Mouse (Mus musculus) limb, embryonic 14.5 days (tissue): ENCODE data around the gene Rasa3. TPM values are rescaled to one million over a fixed set of nuclear protein-coding genes. Genes with fewer than 3 reads are reported as not detected.
A peak's percentile ranks its signal among the peaks of the same experiment; 100 is the strongest.

Source experiments
- ATAC-seq: fragments of 200-750 bp; cut with Nextera tagmentation; 2 replicates; pipeline ENCODE4 v1.8.0; 2017; ENCODE audit warnings: low read depth, moderate number of reproducible peaks, moderate TSS enrichment; ENCODE audit not compliant: low FRiP score
- DNase-seq: peaks from one replicate; pipeline ENCODE4 v3.0.0-alpha.2; 2015; ENCODE audit warnings: low spot score
- H3K27ac ChIP-seq: fragments of 300-500 bp; sonication (generic); replicated peaks from 2 replicates; pipeline ENCODE4 v1.5.1; 2014; ENCODE audit warnings: low read depth, mild to moderate bottlenecking, low read length, moderate library complexity, mixed read lengths
- H3K27me3 ChIP-seq: fragments of 300-500 bp; sonication (generic); 2 replicates; pipeline ENCODE4 v1.6.1; 2014; ENCODE audit warnings: low read length, mixed read lengths; ENCODE audit not compliant: control insufficient read depth, insufficient read depth
- H3K36me3 ChIP-seq: fragments of 300-500 bp; sonication (generic); 2 replicates; pipeline ENCODE4 v1.6.1; 2014; ENCODE audit warnings: mild to moderate bottlenecking, low read length, moderate library complexity, mixed read lengths; ENCODE audit not compliant: control insufficient read depth, insufficient read depth
- H3K4me1 ChIP-seq: fragments of 300-500 bp; sonication (generic); 2 replicates; pipeline ENCODE4 v1.6.1; 2014; ENCODE audit warnings: antibody characterized with exemption, low read length, mixed read lengths; ENCODE audit not compliant: control insufficient read depth, insufficient read depth
- H3K4me2 ChIP-seq: fragments of 300-500 bp; sonication (generic); replicated peaks from 2 replicates; pipeline ENCODE4 v1.6.1; 2014; ENCODE audit warnings: low read depth, mild to moderate bottlenecking, low read length, moderate library complexity; ENCODE audit not compliant: severe bottlenecking
- H3K4me3 ChIP-seq: fragments of 300-500 bp; sonication (generic); replicated peaks from 2 replicates; pipeline ENCODE4 v1.5.1; 2014; ENCODE audit warnings: low read length
- H3K9ac ChIP-seq: fragments of 300-500 bp; sonication (generic); 2 replicates; pipeline ENCODE4 v1.6.1; 2014; ENCODE audit warnings: mild to moderate bottlenecking, low read depth, low read length, moderate library complexity; ENCODE audit not compliant: severe bottlenecking
- H3K9me3 ChIP-seq: fragments of 300-500 bp; sonication (generic); 2 replicates; pipeline ENCODE4 v1.6.1; 2016; ENCODE audit warnings: low read length; ENCODE audit not compliant: control insufficient read depth
- POLR2A ChIP-seq: fragments of 200-500 bp; IDR thresholded peaks from 2 replicates; pipeline ENCODE4 v1.8.0; 2012; ENCODE audit warnings: inconsistent platforms, mild to moderate bottlenecking, moderate library complexity, borderline replicate concordance; ENCODE audit not compliant: insufficient read depth, insufficient read length; ENCODE audit errors: extremely low read depth
- WGBS: fragments of 180-500 bp; shearing (Covaris S2); extraction: QIAGEN DNeasy Blood & Tissue Kit; methylation state at CpG from one replicate; pipeline ENCODE4 v1.1.7; 2014; 5-methylcytosine and 5-hydroxymethylcytosine counted together
- polyA plus RNA-seq, 2 experiments: library from polyadenylated mRNA; depleted of rRNA in 1 of 2; stranded (reverse) in 1 of 2; unstranded in 1 of 2; fragments of >200 nt; fragmentation: Nextera tagmentation in 1 of 2; extraction: Ambion mirVana in 1 of 2; gene quantifications; 2 replicates each; pipeline versions ENCODE4 v1.2.1 to v1.2.3; 2012 to 2014

Rasa3 gene
- polyA plus RNA-seq, 2 experiments = 30.8 to 31.6 TPM

GRCm38 (mm10) chr8:13601166-13601565, 76.2 kb downstream of the Rasa3 start:
- TF ChIP-seq POLR2A = no peak
- no peaks in the 10 kb centered on the region for H3K4me1 ChIP-seq
- H3K9ac ChIP-seq = no peak overlapping the region
- peaks cover 22% of the 10 kb centered on the region for H3K36me3 ChIP-seq
- WGBS = 82% methylated on average over 11 of the region's 11 CpGs
- no peaks in the 10 kb centered on the region for H3K27me3 ChIP-seq
- no peak overlapping the region for H3K4me3 ChIP-seq
- H3K27ac ChIP-seq = no peak overlapping the region
- no peaks in the 10 kb centered on the region for H3K9me3 ChIP-seq
- no peak overlapping the region for H3K4me2 ChIP-seq
- ATAC-seq (no peak), DNase-seq (no peak)

DNA sequence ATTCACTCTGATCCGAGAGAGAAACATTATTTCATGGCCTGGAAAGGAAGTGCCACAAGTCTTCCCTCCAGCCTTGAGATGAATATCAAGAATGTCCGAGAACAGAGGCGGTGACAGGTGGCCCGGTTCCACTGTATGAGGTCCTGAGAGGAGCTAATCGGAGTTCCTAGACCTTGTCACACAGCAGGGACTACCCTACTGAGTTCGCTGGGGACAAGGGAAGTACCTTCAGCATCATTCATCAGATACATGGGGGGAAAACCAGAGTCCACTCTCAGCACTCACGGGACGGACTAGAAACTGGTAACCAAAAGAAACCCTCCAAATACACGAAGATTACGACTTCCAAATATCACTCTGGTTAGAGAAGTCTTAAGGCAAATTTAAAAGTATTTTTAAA, 76.7 kb downstream of the Rasa3 start:
- 87% methylated on average over 10 of the region's 10 CpGs for WGBS
- no peaks in the 10 kb centered on the region for H3K27me3 ChIP-seq
- no peak overlapping the region for H3K9ac ChIP-seq
- H3K4me1 ChIP-seq = no peaks in the 10 kb centered on the region
- no peak overlapping the region for H3K4me2 ChIP-seq
- H3K27ac ChIP-seq = no peak overlapping the region
- no peak for DNase-seq
- ATAC-seq = no peak
- H3K36me3 ChIP-seq = peaks cover 21% of the 10 kb centered on the region
- no peak overlapping the region for H3K4me3 ChIP-seq
- H3K9me3 ChIP-seq = no peaks in the 10 kb centered on the region
- no peak for TF ChIP-seq POLR2A

DNA sequence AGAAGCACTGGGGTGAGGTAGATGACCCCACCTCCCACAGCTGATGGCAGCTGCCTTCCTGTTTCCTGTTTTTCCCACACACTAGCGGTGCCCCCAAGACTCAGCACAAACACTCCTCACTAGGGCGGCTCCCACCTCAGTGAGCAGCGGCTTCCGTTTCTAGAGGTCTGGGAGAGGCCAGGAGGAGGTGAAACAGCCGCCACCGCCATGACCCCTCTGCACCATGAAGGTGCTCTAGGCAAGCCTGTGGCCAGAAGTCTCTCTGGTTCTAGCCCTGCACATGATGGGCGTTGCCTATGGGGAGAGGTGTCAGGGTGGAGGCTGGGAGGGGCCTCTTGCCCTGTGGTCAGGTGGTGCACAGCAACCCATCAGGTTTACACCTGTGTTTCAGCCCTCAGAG, 77.2 kb downstream of the Rasa3 start:
- no peak for TF ChIP-seq POLR2A
- Histone ChIP-seq H3K4me3 (no peak overlapping the region), H3K36me3 (peaks cover 19% of the 10 kb centered on the region), H3K27me3 (no peaks in the 10 kb centered on the region), H3K27ac (no peak overlapping the region), H3K4me1 (no peaks in the 10 kb centered on the region), H3K9me3 (no peaks in the 10 kb centered on the region), H3K9ac (no peak overlapping the region), H3K4me2 (no peak overlapping the region)
- ATAC-seq (no peak), DNase-seq (no peak)
- WGBS = 75% methylated on average over 7 of the region's 7 CpGs

DNA sequence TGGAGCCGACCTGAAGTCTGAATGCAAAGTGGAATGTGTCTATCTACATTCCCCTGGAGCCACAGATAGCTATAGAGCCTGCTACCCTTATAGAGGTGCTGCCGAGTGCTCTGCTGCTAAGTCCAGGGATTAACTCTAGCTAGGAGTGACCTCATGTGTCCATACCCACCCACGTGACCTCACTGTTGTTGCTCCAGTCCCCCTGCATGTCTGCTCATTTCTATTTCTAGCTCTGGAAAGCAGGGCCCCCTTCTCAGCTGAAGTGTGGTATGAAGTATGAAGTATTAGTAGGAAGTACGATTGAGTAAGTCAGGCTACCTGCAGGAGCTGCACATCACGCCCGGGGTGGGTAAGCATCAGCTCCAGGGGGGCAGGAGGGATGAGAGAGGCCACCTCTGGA, 79.6 kb downstream of the Rasa3 start:
- Histone ChIP-seq H3K4me3 (no peak overlapping the region), H3K9ac (no peak overlapping the region), H3K9me3 (no peaks in the 10 kb centered on the region), H3K36me3 (peaks cover 14% of the 10 kb centered on the region), H3K4me1 (no peaks in the 10 kb centered on the region), H3K27me3 (no peaks in the 10 kb centered on the region), H3K4me2 (no peak overlapping the region), H3K27ac (no peak overlapping the region)
- WGBS = 82% methylated on average over 6 of the region's 6 CpGs
- ATAC-seq (no peak), DNase-seq (no peak)
- no peak for TF ChIP-seq POLR2A

GRCm38 (mm10) chr8:13595861-13596260, 81.5 kb downstream of the Rasa3 start:
- 78% methylated on average over 6 of the region's 6 CpGs for WGBS
- Histone ChIP-seq H3K27ac (no peak overlapping the region), H3K4me2 (no peak overlapping the region), H3K27me3 (no peaks in the 10 kb centered on the region), H3K36me3 (peaks cover 14% of the 10 kb centered on the region), H3K9me3 (no peaks in the 10 kb centered on the region), H3K4me1 (no peaks in the 10 kb centered on the region), H3K4me3 (no peak overlapping the region), H3K9ac (no peak overlapping the region)
- no peak for DNase-seq
- no peak for TF ChIP-seq POLR2A
- no peak for ATAC-seq

GRCm38 (mm10) chr8:13594884-13595323, 82.5 kb downstream of the Rasa3 start:
- Histone ChIP-seq H3K9me3 (no peaks in the 10 kb centered on the region), H3K4me1 (no peaks in the 10 kb centered on the region), H3K4me3 (no peak overlapping the region), H3K9ac (no peak overlapping the region), H3K27me3 (no peaks in the 10 kb centered on the region), H3K36me3 (peaks cover 14% of the 10 kb centered on the region), H3K4me2 (no peak overlapping the region), H3K27ac (no peak overlapping the region)
- 71% methylated on average over 11 of the region's 11 CpGs for WGBS
- no peak for TF ChIP-seq POLR2A
- ATAC-seq (no peak), DNase-seq (peak; percentile 11)
